Comparison of ENCODE assay signal across 14 mouse cellular contexts in the genomic region with DNA sequence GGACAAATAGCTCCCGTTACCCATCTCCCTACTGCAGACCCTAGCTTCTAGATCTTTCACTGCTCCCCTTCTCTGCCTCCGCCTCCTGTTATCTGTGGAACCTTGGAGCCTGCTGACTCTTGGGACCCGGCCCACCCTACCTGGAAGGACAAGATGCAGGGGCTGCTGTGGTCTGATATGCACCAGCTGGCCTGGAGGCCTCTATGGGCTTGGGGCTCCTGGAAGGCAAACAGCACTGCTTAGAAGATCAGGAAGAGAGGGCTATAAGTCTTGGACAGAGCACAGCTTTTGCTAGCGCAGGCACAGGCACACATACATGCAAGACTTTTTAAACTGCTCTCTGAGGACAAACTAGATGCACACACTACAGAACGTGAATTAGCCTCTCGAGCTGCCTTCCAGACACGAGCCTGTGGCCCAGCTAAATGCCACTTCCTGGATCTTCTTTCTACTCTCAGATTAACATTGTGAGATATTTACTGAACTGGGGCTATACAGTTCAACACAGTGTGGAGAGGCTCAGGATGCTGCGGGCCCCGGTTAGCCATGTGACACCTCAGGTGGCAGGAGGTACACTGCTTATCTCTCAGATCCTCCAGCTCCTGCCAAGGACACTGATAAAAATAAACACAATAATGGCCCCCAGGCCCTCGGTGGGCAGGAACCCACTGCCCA. TPM values are rescaled to one million over a fixed set of nuclear protein-coding genes. Genes with fewer than 3 reads are reported as not detected.
A peak's percentile ranks its signal among the peaks of the same experiment; 100 is the strongest.
DNase-seq lines count a peak whose midpoint lies in the region; ATAC-seq and TF ChIP-seq lines count a peak whose summit lies in the region.
"Had no signal": no experiment of that assay in that cellular context is flagged by ENCODE, and none has a peak within 500 bp of the region (broad histone marks: within the 10 kb centered on the region; RNA-seq: fewer than 3 reads in every experiment).

No protein-coding gene starts in this region.

- TF ChIP-seq POLR2A in kidney, adult 2 months (IDR thresholded peaks at IDR 0.05; ENCODE audit: low read depth, low read length), result no peak

- H3K27ac ChIP-seq in kidney, embryonic 15.5 days, result no peak overlapping the region
- no peak overlapping the region for H3K27ac ChIP-seq in kidney, adult 2 months (ENCODE audit: insufficient read depth, low read depth, low read length)
- peak overlapping the region; percentile 97 for H3K27ac ChIP-seq in liver, embryonic 13.5 days
- H3K27ac ChIP-seq: embryonic facial prominence, embryonic 15.5 days; limb, embryonic 12.5 days; midbrain, embryonic 10.5 days; neural tube, embryonic 15.5 days had no signal

- H3K9me3 ChIP-seq in kidney, embryonic 15.5 days (replicated peaks), result no peaks in the 10 kb centered on the region
- H3K9me3 ChIP-seq in liver, embryonic 13.5 days (replicated peaks), result no peaks in the 10 kb centered on the region
- H3K9me3 ChIP-seq: embryonic facial prominence, embryonic 15.5 days; limb, embryonic 12.5 days; midbrain, embryonic 10.5 days; neural tube, embryonic 15.5 days had no signal

- no peaks in the 10 kb centered on the region for H3K27me3 ChIP-seq in kidney, embryonic 15.5 days
- no peaks in the 10 kb centered on the region for H3K27me3 ChIP-seq in kidney, adult 2 months (replicated peaks; ENCODE audit: control insufficient read depth, insufficient read depth, low read length)
- no peaks in the 10 kb centered on the region for H3K27me3 ChIP-seq in liver, embryonic 13.5 days
- H3K27me3 ChIP-seq: embryonic facial prominence, embryonic 15.5 days; limb, embryonic 12.5 days; neural tube, embryonic 15.5 days had no signal

- peaks cover 5% of the 10 kb centered on the region; the same call in 1 of the 2 replicates for H3K4me1 ChIP-seq in kidney, embryonic 15.5 days
- no peaks in the 10 kb centered on the region for H3K4me1 ChIP-seq in kidney, adult 2 months (ENCODE audit: control insufficient read depth, insufficient read depth, low read length)
- peaks cover 96% of the 10 kb centered on the region for H3K4me1 ChIP-seq in liver, embryonic 13.5 days (replicated peaks)
- H3K4me1 ChIP-seq: embryonic facial prominence, embryonic 15.5 days; limb, embryonic 12.5 days; midbrain, embryonic 10.5 days; neural tube, embryonic 15.5 days had no signal

- H3K4me2 ChIP-seq in kidney, embryonic 15.5 days, result no peak overlapping the region
- peak overlapping the region; percentile 66 for H3K4me2 ChIP-seq in liver, embryonic 13.5 days
- H3K4me2 ChIP-seq: embryonic facial prominence, embryonic 15.5 days; limb, embryonic 12.5 days; neural tube, embryonic 15.5 days had no signal

- intact Hi-C loops in left cerebral cortex, postnatal 14 days (cut with DNase I), result no loop called here

- H3K9ac ChIP-seq in kidney, embryonic 15.5 days, result 0 out of 2 replicates have a peak overlapping the region, but pooled peaks have one; percentile 7
- H3K9ac ChIP-seq in liver, embryonic 13.5 days, result peak overlapping the region; percentile 78
- H3K9ac ChIP-seq: embryonic facial prominence, embryonic 15.5 days; limb, embryonic 12.5 days; neural tube, embryonic 15.5 days had no signal

- ATAC-seq in kidney, embryonic 15.5 days (replicated peaks; ENCODE audit: low FRiP score), result peak; percentile 61; the same call in 1 of the 2 replicates
- peak; percentile 24 for ATAC-seq in activated CD4-positive, CD25-positive, alpha-beta regulatory T cell, adult 4 months
- peak; percentile 93 for ATAC-seq in liver, embryonic 13.5 days (ENCODE audit: low read depth)

- no peak for TF ChIP-seq CTCF in kidney, adult 2 months (conservative IDR thresholded peaks at IDR 0.05; ENCODE audit: insufficient read depth, insufficient read length, low read depth, low read length)

- no peak for DNase-seq in kidney, adult 2 months
- DNase-seq in liver, embryonic 13.5 days, result peak; percentile 92
- peak; percentile 22 to 30 for DNase-seq in thymus, postnatal 36 days
- DNase-seq in left cerebral cortex, adult 18-20 months (ENCODE audit: low spot score in 2 of 2), result no peak
- no peak for DNase-seq in left cerebral cortex, postnatal 14 days (ENCODE audit: low spot score in 2 of 2)
- DNase-seq in lung, postnatal 14 days, result no peak
- DNase-seq: adrenal gland, postnatal 14 days; cerebellum, adult 8-10 months had no signal

- no peak overlapping the region for H3K4me3 ChIP-seq in kidney, embryonic 15.5 days (replicated peaks)
- H3K4me3 ChIP-seq in kidney, adult 2 months (ENCODE audit: insufficient read depth, low read depth, low read length), result no peak overlapping the region
- H3K4me3 ChIP-seq in liver, embryonic 13.5 days (replicated peaks), result peak overlapping the region; percentile 36
- H3K4me3 ChIP-seq: embryonic facial prominence, embryonic 15.5 days; limb, embryonic 12.5 days; midbrain, embryonic 10.5 days; neural tube, embryonic 15.5 days had no signal

- H3K36me3 ChIP-seq in kidney, embryonic 15.5 days, result no peaks in the 10 kb centered on the region
- no peaks in the 10 kb centered on the region for H3K36me3 ChIP-seq in kidney, adult 2 months (ENCODE audit: control insufficient read depth, insufficient read depth, low read length)
- H3K36me3 ChIP-seq in liver, embryonic 13.5 days, result no peaks in the 10 kb centered on the region
- H3K36me3 ChIP-seq: embryonic facial prominence, embryonic 15.5 days; limb, embryonic 12.5 days; midbrain, embryonic 10.5 days; neural tube, embryonic 15.5 days had no signal

- 67% methylated on average over 10 of the region's 10 CpGs for WGBS in kidney, embryonic 15.5 days
- WGBS in kidney, adult 2 months, result 83% methylated on average over 10 of the region's 10 CpGs
- 12% methylated on average over 10 of the region's 10 CpGs for WGBS in liver, embryonic 13.5 days (ENCODE audit: insufficient replicate concordance)

RNA-seq across cellular contexts. Expression of a gene that starts 54.2 kb away (rescaled TPM):
- 17.7 and 19.3 TPM in 2 replicates for polyA plus RNA-seq in kidney, embryonic 15.5 days (2015; fragmentation: Nextera tagmentation; extraction: Ambion mirVana)
- 35.3 and 36.8 TPM in 2 replicates for polyA plus RNA-seq in kidney, adult 2 months (2012; rRNA removed)
- 10 to 100 TPM; 20.0 to 26.8 TPM for polyA plus RNA-seq in activated CD4-positive, CD25-positive, alpha-beta regulatory T cell, adult 4 months (2017; shearing (Covaris generic))
- polyA plus RNA-seq in liver, embryonic 13.5 days (2015; fragmentation: Nextera tagmentation; extraction: Ambion mirVana), result 19.9 and 21.6 TPM in 2 replicates
- 10 to 100 TPM; 87.5 to 89.1 TPM for total RNA-seq in left cerebral cortex, adult 18-20 months (2021)
- 10 to 100 TPM; 86.2 to 86.3 TPM for total RNA-seq in left cerebral cortex, postnatal 14 days (2021)

Comparison
In these comparisons a context has a peak if more than half of its experiments do, and no peak if none do; other contexts are left out.
1. ATAC-seq: peak in every context shown above with its lines; median percentile 93 in liver, embryonic 13.5 days; 61 in kidney, embryonic 15.5 days; 24 in activated CD4-positive, CD25-positive, alpha-beta regulatory T cell, adult 4 months.
2. DNase-seq: peak in liver, embryonic 13.5 days (single experiment) and thymus, postnatal 36 days (2 of 2); none in kidney, adult 2 months (single experiment), left cerebral cortex, adult 18-20 months (0 of 2), left cerebral cortex, postnatal 14 days (0 of 2) and lung, postnatal 14 days (single experiment).